Mouse (Mus musculus): ENCODE results near the gene Prdm16. TPM values are rescaled to one million over a fixed set of nuclear protein-coding genes. Genes with fewer than 3 reads are reported as not detected.

Gene Prdm16
- polyA plus RNA-seq, 1 experiment from 2014 or later, result 19.0 TPM

GRCm38 (mm10) chr4:154416728-154417127, 219.9 kb downstream of the Prdm16 start:
- TF ChIP-seq CTCF (IDR thresholded peaks at IDR 0.05; ENCODE audit: low read depth), result peak; percentile 40
- Histone ChIP-seq H3K36me3 (ENCODE audit: insufficient read depth, low read length) (no peaks in the 10 kb centered on the region), H3K27me3 (ENCODE audit: insufficient read depth, low read length) (peaks cover 3% of the 10 kb centered on the region; the same call in 1 of the 2 replicates), H3K4me1 (replicated peaks; ENCODE audit: insufficient read depth, low read length) (0 out of 2 replicates have a peak, but pooled peaks cover 7% of the 10 kb centered on the region), H3K9me3 (replicated peaks; ENCODE audit: low read length) (no peaks in the 10 kb centered on the region), H3K4me3 (replicated peaks; ENCODE audit: low read depth, low read length) (no peak overlapping the region), H3K4me2 (ENCODE audit: low read length) (no peak overlapping the region), H3K9ac (ENCODE audit: low read depth, low read length) (no peak overlapping the region), H3K27ac (no peak overlapping the region)
- 29% methylated on average over 6 of the region's 6 CpGs for WGBS
- ATAC-seq (replicated peaks; ENCODE audit: low FRiP score, low read depth) (peak; percentile 34; the same call in 1 of the 2 replicates), DNase-seq (ENCODE audit: low spot score) (peak; percentile 73)

GRCm38 (mm10) chr4:154414885-154415284, 221.8 kb downstream of the Prdm16 start:
- H3K9me3 ChIP-seq (replicated peaks; ENCODE audit: low read length), result no peaks in the 10 kb centered on the region
- H3K9ac ChIP-seq (ENCODE audit: low read depth, low read length), result no peak overlapping the region
- H3K36me3 ChIP-seq (ENCODE audit: insufficient read depth, low read length), result no peaks in the 10 kb centered on the region
- ATAC-seq (replicated peaks; ENCODE audit: low FRiP score, low read depth), result no peak
- 0 out of 2 replicates have a peak, but pooled peaks cover 7% of the 10 kb centered on the region for H3K4me1 ChIP-seq (replicated peaks; ENCODE audit: insufficient read depth, low read length)
- H3K27ac ChIP-seq, result no peak overlapping the region
- H3K4me3 ChIP-seq (replicated peaks; ENCODE audit: low read depth, low read length), result no peak overlapping the region
- WGBS, result 31% methylated on average over 4 of the region's 4 CpGs
- 0 out of 2 replicates have a peak, but pooled peaks cover 3% of the 10 kb centered on the region for H3K27me3 ChIP-seq (ENCODE audit: insufficient read depth, low read length)
- DNase-seq (ENCODE audit: low spot score), result no peak
- no peak overlapping the region for H3K4me2 ChIP-seq (ENCODE audit: low read length)
- TF ChIP-seq CTCF (IDR thresholded peaks at IDR 0.05; ENCODE audit: low read depth), result no peak

GRCm38 (mm10) chr4:154410559-154410958, 226.1 kb downstream of the Prdm16 start:
- Histone ChIP-seq H3K9ac (ENCODE audit: low read depth, low read length) (no peak overlapping the region), H3K4me3 (replicated peaks; ENCODE audit: low read depth, low read length) (no peak overlapping the region), H3K27me3 (ENCODE audit: insufficient read depth, low read length) (0 out of 2 replicates have a peak, but pooled peaks cover 8% of the 10 kb centered on the region), H3K9me3 (replicated peaks; ENCODE audit: low read length) (no peaks in the 10 kb centered on the region), H3K4me2 (ENCODE audit: low read length) (no peak overlapping the region), H3K36me3 (ENCODE audit: insufficient read depth, low read length) (no peaks in the 10 kb centered on the region), H3K4me1 (replicated peaks; ENCODE audit: insufficient read depth, low read length) (peaks cover 11% of the 10 kb centered on the region; the same call in 1 of the 2 replicates), H3K27ac (no peak overlapping the region)
- ATAC-seq (replicated peaks; ENCODE audit: low FRiP score, low read depth), result no peak
- WGBS, result 35% methylated on average over 8 of the region's 8 CpGs
- no peak for DNase-seq (ENCODE audit: low spot score)
- no peak for TF ChIP-seq CTCF (IDR thresholded peaks at IDR 0.05; ENCODE audit: low read depth)

GRCm38 (mm10) chr4:154409841-154410240, 226.8 kb downstream of the Prdm16 start:
- H3K9me3 ChIP-seq (replicated peaks; ENCODE audit: low read length), result no peaks in the 10 kb centered on the region
- no peaks in the 10 kb centered on the region for H3K36me3 ChIP-seq (ENCODE audit: insufficient read depth, low read length)
- DNase-seq (ENCODE audit: low spot score), result no peak
- no peak overlapping the region for H3K4me3 ChIP-seq (replicated peaks; ENCODE audit: low read depth, low read length)
- no peak for TF ChIP-seq CTCF (IDR thresholded peaks at IDR 0.05; ENCODE audit: low read depth)
- H3K4me1 ChIP-seq (replicated peaks; ENCODE audit: insufficient read depth, low read length), result peaks cover 11% of the 10 kb centered on the region; the same call in 1 of the 2 replicates
- H3K9ac ChIP-seq (ENCODE audit: low read depth, low read length), result no peak overlapping the region
- H3K27ac ChIP-seq, result no peak overlapping the region
- no peak for ATAC-seq (replicated peaks; ENCODE audit: low FRiP score, low read depth)
- 0 out of 2 replicates have a peak, but pooled peaks cover 8% of the 10 kb centered on the region for H3K27me3 ChIP-seq (ENCODE audit: insufficient read depth, low read length)
- no peak overlapping the region for H3K4me2 ChIP-seq (ENCODE audit: low read length)
- WGBS, result 64% methylated on average over 10 of the region's 10 CpGs

- H3K36me3 ChIP-seq (ENCODE audit: insufficient read depth, low read length), result no peaks in the 10 kb centered on the region
- H3K4me2 ChIP-seq (ENCODE audit: low read length), result no peak overlapping the region
- 49% methylated on average over 19 of the region's 19 CpGs for WGBS
- no peaks in the 10 kb centered on the region for H3K9me3 ChIP-seq (replicated peaks; ENCODE audit: low read length)
- no peak overlapping the region for H3K4me3 ChIP-seq (replicated peaks; ENCODE audit: low read depth, low read length)
- DNase-seq (ENCODE audit: low spot score) (no peak), ATAC-seq (replicated peaks; ENCODE audit: low FRiP score, low read depth) (no peak)
- no peak overlapping the region for H3K9ac ChIP-seq (ENCODE audit: low read depth, low read length)
- H3K27ac ChIP-seq, result no peak overlapping the region
- no peak for TF ChIP-seq CTCF (IDR thresholded peaks at IDR 0.05; ENCODE audit: low read depth)
- H3K27me3 ChIP-seq (ENCODE audit: insufficient read depth, low read length), result 0 out of 2 replicates have a peak, but pooled peaks cover 8% of the 10 kb centered on the region
- H3K4me1 ChIP-seq (replicated peaks; ENCODE audit: insufficient read depth, low read length), result peaks cover 11% of the 10 kb centered on the region; the same call in 1 of the 2 replicates
Measured at GRCm38 (mm10) chr4:154409237-154409721, 227.4 kb downstream of the Prdm16 start.

- no peaks in the 10 kb centered on the region for H3K9me3 ChIP-seq (replicated peaks; ENCODE audit: low read length)
- no peaks in the 10 kb centered on the region for H3K27me3 ChIP-seq (ENCODE audit: insufficient read depth, low read length)
- H3K4me3 ChIP-seq (replicated peaks; ENCODE audit: low read depth, low read length), result no peak overlapping the region
- no peak overlapping the region for H3K9ac ChIP-seq (ENCODE audit: low read depth, low read length)
- WGBS, result 60% methylated on average over 4 of the region's 4 CpGs
- no peak for ATAC-seq (replicated peaks; ENCODE audit: low FRiP score, low read depth)
- H3K27ac ChIP-seq, result no peak overlapping the region
- H3K4me2 ChIP-seq (ENCODE audit: low read length), result no peak overlapping the region
- DNase-seq (ENCODE audit: low spot score), result no peak
- peaks cover 22% of the 10 kb centered on the region for H3K4me1 ChIP-seq (replicated peaks; ENCODE audit: insufficient read depth, low read length)
- H3K36me3 ChIP-seq (ENCODE audit: insufficient read depth, low read length), result no peaks in the 10 kb centered on the region
- no peak for TF ChIP-seq CTCF (IDR thresholded peaks at IDR 0.05; ENCODE audit: low read depth)
Measured at GRCm38 (mm10) chr4:154402948-154403347, 233.7 kb downstream of the Prdm16 start.

All from kidney, postnatal 0 days (tissue).